Mouse (Mus musculus) intestine, embryonic 14.5 days (tissue): ENCODE measurements at regions not wholly inside any gene's neighbourhood (a gene's known extent, or its start where the extent isn't known, plus 50 kb on each side); places are given as distances from the start of the nearest gene placed in this dataset.

Experiments used
- ATAC-seq: fragments of 200-750 bp; cut with Nextera tagmentation; replicated peaks from 2 replicates; pipeline ENCODE4 v1.8.0; 2017; ENCODE audit warnings: low read depth, moderate number of reproducible peaks, moderate TSS enrichment, moderate library complexity; ENCODE audit not compliant: low FRiP score, low TSS enrichment
- DNase-seq: peaks from one replicate; pipeline ENCODE4 v3.0.0-alpha.2; 2018; ENCODE audit warnings: low spot score
- H3K27ac ChIP-seq: fragments of 300-500 bp; sonication (generic); 2 replicates; pipeline ENCODE4 v1.5.1; 2014; ENCODE audit warnings: low read depth, mild to moderate bottlenecking, control low read depth
- H3K27me3 ChIP-seq: fragments of 300-500 bp; sonication (generic); replicated peaks from 2 replicates; pipeline ENCODE4 v1.6.1; 2014; ENCODE audit warnings: low read length, control low read depth; ENCODE audit not compliant: control insufficient read depth, insufficient read depth
- H3K36me3 ChIP-seq: fragments of 300-500 bp; sonication (generic); 2 replicates; pipeline ENCODE4 v1.6.1; 2014; ENCODE audit warnings: low read length, control low read depth; ENCODE audit not compliant: control insufficient read depth, insufficient read depth
- H3K4me1 ChIP-seq: fragments of 300-500 bp; sonication (generic); replicated peaks from 2 replicates; pipeline ENCODE4 v1.6.1; 2014; ENCODE audit warnings: low read length, control low read depth, mixed read lengths; ENCODE audit not compliant: control insufficient read depth, insufficient read depth
- H3K4me2 ChIP-seq: fragments of 300-500 bp; sonication (generic); 2 replicates; pipeline ENCODE4 v1.6.1; 2014; ENCODE audit warnings: low read length
- H3K4me3 ChIP-seq: fragments of 300-500 bp; sonication (generic); 2 replicates; pipeline ENCODE4 v1.5.1; 2014; ENCODE audit warnings: low read depth, low read length, control low read depth, mixed read lengths
- H3K9ac ChIP-seq: fragments of 300-500 bp; sonication (generic); 2 replicates; pipeline ENCODE4 v1.6.1; 2014; ENCODE audit warnings: mild to moderate bottlenecking, low read length
- H3K9me3 ChIP-seq: fragments of 300-500 bp; sonication (generic); 2 replicates; pipeline ENCODE4 v1.6.1; 2016; ENCODE audit warnings: low read length, control low read depth; ENCODE audit not compliant: control insufficient read depth
- WGBS: fragments of 180-500 bp; shearing (Covaris S2); extraction: QIAGEN DNeasy Blood & Tissue Kit; methylation state at CpG from one replicate; pipeline ENCODE4 v1.1.7; 2014; 5-methylcytosine and 5-hydroxymethylcytosine counted together

GRCm38 (mm10) chr1:169135542-169135941 lies 395.7 kb downstream of the Nuf2 start:
- Histone ChIP-seq H3K4me3 (no peak overlapping the region), H3K36me3 (no peaks in the 10 kb centered on the region), H3K4me2 (no peak overlapping the region), H3K9ac (no peak overlapping the region), H3K4me1 (no peaks in the 10 kb centered on the region), H3K9me3 (no peaks in the 10 kb centered on the region), H3K27ac (no peak overlapping the region), H3K27me3 (no peaks in the 10 kb centered on the region)
- DNase-seq = no peak
- no peak for ATAC-seq

- 70% methylated on average over 4 of the region's 4 CpGs for WGBS
- H3K4me3 ChIP-seq = no peak overlapping the region
- no peak for ATAC-seq
- no peak overlapping the region for H3K9ac ChIP-seq
- H3K4me1 ChIP-seq = no peaks in the 10 kb centered on the region
- DNase-seq = no peak
- H3K9me3 ChIP-seq = no peaks in the 10 kb centered on the region
- no peaks in the 10 kb centered on the region for H3K27me3 ChIP-seq
- H3K36me3 ChIP-seq = no peaks in the 10 kb centered on the region
- H3K4me2 ChIP-seq = no peak overlapping the region
- H3K27ac ChIP-seq = no peak overlapping the region
Measured at GRCm38 (mm10) chr1:169103669-169104068, 427.6 kb downstream of the Nuf2 start.

GRCm38 (mm10) chr1:169103113-169103512 lies 428.2 kb downstream of the Nuf2 start:
- Histone ChIP-seq H3K4me1 (no peaks in the 10 kb centered on the region), H3K4me2 (no peak overlapping the region), H3K4me3 (no peak overlapping the region), H3K9me3 (no peaks in the 10 kb centered on the region), H3K27me3 (no peaks in the 10 kb centered on the region), H3K9ac (no peak overlapping the region), H3K36me3 (no peaks in the 10 kb centered on the region), H3K27ac (no peak overlapping the region)
- DNase-seq = no peak
- ATAC-seq = no peak
- WGBS = 71% methylated on average over 2 of the region's 2 CpGs

GRCm38 (mm10) chr1:169099221-169099620 lies 432.0 kb downstream of the Nuf2 start:
- 63% methylated on average over 5 of the region's 5 CpGs for WGBS
- no peak for ATAC-seq
- no peak for DNase-seq
- no peaks in the 10 kb centered on the region for H3K9me3 ChIP-seq
- no peak overlapping the region for H3K4me3 ChIP-seq
- no peak overlapping the region for H3K4me2 ChIP-seq
- H3K9ac ChIP-seq = no peak overlapping the region
- H3K36me3 ChIP-seq = no peaks in the 10 kb centered on the region
- H3K27ac ChIP-seq = no peak overlapping the region
- H3K27me3 ChIP-seq = no peaks in the 10 kb centered on the region
- H3K4me1 ChIP-seq = no peaks in the 10 kb centered on the region

GRCm38 (mm10) chr1:169096737-169097136 lies 434.5 kb downstream of the Nuf2 start:
- Histone ChIP-seq H3K4me3 (no peak overlapping the region), H3K9me3 (no peaks in the 10 kb centered on the region), H3K9ac (no peak overlapping the region), H3K4me1 (no peaks in the 10 kb centered on the region), H3K36me3 (no peaks in the 10 kb centered on the region), H3K27ac (no peak overlapping the region), H3K4me2 (no peak overlapping the region), H3K27me3 (no peaks in the 10 kb centered on the region)
- 52% methylated on average over 5 of the region's 5 CpGs for WGBS
- no peak for DNase-seq
- ATAC-seq = no peak

- Histone ChIP-seq H3K4me3 (no peak overlapping the region), H3K9me3 (no peaks in the 10 kb centered on the region), H3K27ac (no peak overlapping the region), H3K27me3 (no peaks in the 10 kb centered on the region), H3K9ac (no peak overlapping the region), H3K36me3 (no peaks in the 10 kb centered on the region), H3K4me2 (no peak overlapping the region), H3K4me1 (no peaks in the 10 kb centered on the region)
- WGBS = 56% methylated on average over 3 of the region's 3 CpGs
- ATAC-seq (no peak), DNase-seq (no peak)
Measured at GRCm38 (mm10) chr1:169093602-169094354, 437.5 kb downstream of the Nuf2 start.

- no peaks in the 10 kb centered on the region for H3K27me3 ChIP-seq
- no peak overlapping the region for H3K4me2 ChIP-seq
- no peaks in the 10 kb centered on the region for H3K36me3 ChIP-seq
- 80% methylated on average over 3 of the region's 3 CpGs for WGBS
- H3K4me1 ChIP-seq = no peaks in the 10 kb centered on the region
- no peaks in the 10 kb centered on the region for H3K9me3 ChIP-seq
- no peak overlapping the region for H3K9ac ChIP-seq
- H3K27ac ChIP-seq = no peak overlapping the region
- ATAC-seq = no peak
- no peak overlapping the region for H3K4me3 ChIP-seq
- no peak for DNase-seq
Measured at GRCm38 (mm10) chr1:169086032-169086431, 445.2 kb downstream of the Nuf2 start.

- no peaks in the 10 kb centered on the region for H3K36me3 ChIP-seq
- H3K4me1 ChIP-seq = peaks cover 8% of the 10 kb centered on the region
- 78% methylated on average over 1 of the region's 1 CpGs for WGBS
- no peak for ATAC-seq
- H3K9me3 ChIP-seq = no peaks in the 10 kb centered on the region
- H3K4me2 ChIP-seq = no peak overlapping the region
- no peak overlapping the region for H3K9ac ChIP-seq
- H3K27ac ChIP-seq = no peak overlapping the region
- no peak for DNase-seq
- H3K4me3 ChIP-seq = no peak overlapping the region
- H3K27me3 ChIP-seq = no peaks in the 10 kb centered on the region
Measured at GRCm38 (mm10) chr1:169080686-169081085, 450.6 kb downstream of the Nuf2 start.

GRCm38 (mm10) chr1:169077228-169077627 lies 454.0 kb downstream of the Nuf2 start:
- H3K27me3 ChIP-seq = no peaks in the 10 kb centered on the region
- no peak overlapping the region for H3K4me3 ChIP-seq
- no peaks in the 10 kb centered on the region for H3K9me3 ChIP-seq
- ATAC-seq (no peak), DNase-seq (no peak)
- WGBS = 97% methylated on average over 5 of the region's 5 CpGs
- no peaks in the 10 kb centered on the region for H3K36me3 ChIP-seq
- H3K4me1 ChIP-seq = peaks cover 8% of the 10 kb centered on the region
- no peak overlapping the region for H3K27ac ChIP-seq
- no peak overlapping the region for H3K4me2 ChIP-seq
- no peak overlapping the region for H3K9ac ChIP-seq
